Mouse (Mus musculus) hindbrain, embryonic 12.5 days (tissue): ENCODE results near the gene Zfp62. TPM values are rescaled to one million over a fixed set of nuclear protein-coding genes. Genes with fewer than 3 reads are reported as not detected.
A peak's percentile ranks its signal among the peaks of the same experiment; 100 is the strongest.
"Not testable (repeated sequence)": the region's sequence is repeated elsewhere in the genome, so short reads cannot be mapped to it uniquely, and the experiment has no call there.

ENCODE experiments used
- ATAC-seq: fragments of 200-750 bp; cut with Nextera tagmentation; 2 replicates; pipeline ENCODE4 v1.8.0; 2017; ENCODE audit warnings: moderate TSS enrichment; ENCODE audit not compliant: low FRiP score
- H3K27ac ChIP-seq: fragments of 300-500 bp; sonication (generic); 2 replicates; pipeline ENCODE4 v1.5.1; 2016; ENCODE audit warnings: mild to moderate bottlenecking
- H3K27me3 ChIP-seq: fragments of 300-500 bp; sonication (generic); 2 replicates; pipeline ENCODE4 v1.6.1; 2016; ENCODE audit warnings: mild to moderate bottlenecking
- H3K36me3 ChIP-seq: fragments of 300-500 bp; sonication (generic); 2 replicates; pipeline ENCODE4 v1.6.1; 2016; ENCODE audit warnings: mild to moderate bottlenecking
- H3K4me1 ChIP-seq: fragments of 300-500 bp; sonication (generic); 2 replicates; pipeline ENCODE4 v1.6.1; 2016
- H3K4me2 ChIP-seq: fragments of 300-500 bp; sonication (generic); replicated peaks from 2 replicates; pipeline ENCODE4 v1.6.1; 2016; ENCODE audit warnings: mild to moderate bottlenecking
- H3K4me3 ChIP-seq: fragments of 300-500 bp; sonication (generic); 2 replicates; pipeline ENCODE4 v1.5.1; 2016; ENCODE audit warnings: mild to moderate bottlenecking
- H3K9ac ChIP-seq: fragments of 300-500 bp; sonication (generic); 2 replicates; pipeline ENCODE4 v1.6.1; 2016; ENCODE audit warnings: mild to moderate bottlenecking, moderate library complexity
- H3K9me3 ChIP-seq: fragments of 300-500 bp; sonication (generic); replicated peaks from 2 replicates; pipeline ENCODE4 v1.6.1; 2016; ENCODE audit warnings: mild to moderate bottlenecking
- WGBS: fragments of 180-500 bp; shearing (Covaris S2); methylation state at CpG from one replicate; pipeline ENCODE4 v1.1.7; 2016; 5-methylcytosine and 5-hydroxymethylcytosine counted together
- polyA plus RNA-seq: library from polyadenylated mRNA; unstranded; fragments of >200 nt; fragmentation: Nextera tagmentation; extraction: Ambion mirVana; gene quantifications from 2 replicates; pipeline ENCODE4 v1.2.1, GENCODE M21; 2016

Zfp62 gene
- 55.3 and 62.5 TPM in 2 replicates for polyA plus RNA-seq

- Histone ChIP-seq H3K27ac (peak within 1 kb of the TSS; percentile 99), H3K4me1 (peaks cover 13% of the 10 kb centered on the region), H3K27me3 (no peaks in the 10 kb centered on the region), H3K9ac (peak within 1 kb of the TSS; percentile 98), H3K4me3 (peak within 1 kb of the TSS; percentile 95), H3K9me3 (no peaks in the 10 kb centered on the region), H3K4me2 (peak within 1 kb of the TSS; percentile 78), H3K36me3 (peaks cover 3% of the 10 kb centered on the region; the same call in 1 of the 2 replicates)
- WGBS: under 1% methylated on average over 43 of the region's 47 CpGs
- peak; percentile 93 for ATAC-seq
Measured at GRCm38 (mm10) chr11:49203129-49203768, at the start of gene Zfp62. TSS of gene Zfp62 (plus strand) at chr11:49203292.

GRCm38 (mm10) chr11:49154077-49154476 lies 49.0 kb upstream of the Zfp62 start, which contains the start of gene Olfr1394:
TSS of gene Olfr1394 (plus strand) at chr11:49154377.
- H3K9me3 ChIP-seq: no peaks in the 10 kb centered on the region
- no peaks in the 10 kb centered on the region for H3K36me3 ChIP-seq
- WGBS: 85% methylated on average over 1 of the region's 1 CpGs
- no peaks in the 10 kb centered on the region for H3K27me3 ChIP-seq
- no peak within 1 kb of the TSS for H3K4me2 ChIP-seq
- H3K4me1 ChIP-seq: no peaks in the 10 kb centered on the region
- no peak for ATAC-seq
- no peak within 1 kb of the TSS for H3K4me3 ChIP-seq
- H3K27ac ChIP-seq: no peak within 1 kb of the TSS
- no peak within 1 kb of the TSS for H3K9ac ChIP-seq

GRCm38 (mm10) chr11:49156821-49157814 lies 46.0 kb upstream of the Zfp62 start:
- 90% methylated on average over 2 of the region's 2 CpGs for WGBS

GRCm38 (mm10) chr11:49168839-49169611 lies 34.1 kb upstream of the Zfp62 start:
- no peaks in the 10 kb centered on the region for H3K36me3 ChIP-seq
- ATAC-seq: peak; percentile 67
- H3K9ac ChIP-seq: peak overlapping the region; percentile 2; the same call in 1 of the 2 replicates
- peaks cover 22% of the 10 kb centered on the region for H3K27me3 ChIP-seq
- H3K27ac ChIP-seq: no peak overlapping the region
- 6% methylated on average over 50 of the region's 50 CpGs for WGBS
- peaks cover 7% of the 10 kb centered on the region; the same call in 1 of the 2 replicates for H3K4me1 ChIP-seq
- H3K4me2 ChIP-seq: peak overlapping the region; percentile 68
- H3K4me3 ChIP-seq: peak overlapping the region; percentile 35
- peaks cover 7% of the 10 kb centered on the region; the same call in 1 of the 2 replicates for H3K9me3 ChIP-seq

More at GRCm38 (mm10) chr11:49156821-49157814, 46.0 kb upstream of the Zfp62 start:
- Histone ChIP-seq H3K27ac (no peak overlapping the region), H3K9ac (no peak overlapping the region), H3K9me3 (no peaks in the 10 kb centered on the region), H3K27me3 (no peaks in the 10 kb centered on the region), H3K4me2 (no peak overlapping the region), H3K36me3 (no peaks in the 10 kb centered on the region), H3K4me3 (no peak overlapping the region), H3K4me1 (no peaks in the 10 kb centered on the region)
- ATAC-seq: no peak

- Histone ChIP-seq H3K9ac (no peak overlapping the region), H3K4me1 (peaks cover 7% of the 10 kb centered on the region; the same call in 1 of the 2 replicates), H3K36me3 (no peaks in the 10 kb centered on the region), H3K4me3 (no peak overlapping the region), H3K27me3 (peaks cover 22% of the 10 kb centered on the region), H3K9me3 (peaks cover 7% of the 10 kb centered on the region; the same call in 1 of the 2 replicates), H3K27ac (no peak overlapping the region), H3K4me2 (no peak overlapping the region)
- ATAC-seq: no peak
- WGBS: 91% methylated on average over 4 of the region's 4 CpGs
Measured at GRCm38 (mm10) chr11:49170576-49170975, 32.5 kb upstream of the Zfp62 start.

GRCm38 (mm10) chr11:49175345-49175744 lies 27.7 kb upstream of the Zfp62 start:
- ATAC-seq: no peak
- Histone ChIP-seq H3K36me3 (no peaks in the 10 kb centered on the region), H3K9ac (no peak overlapping the region), H3K9me3 (no peaks in the 10 kb centered on the region), H3K4me1 (no peaks in the 10 kb centered on the region), H3K4me3 (no peak overlapping the region), H3K4me2 (no peak overlapping the region), H3K27me3 (peaks cover 1% of the 10 kb centered on the region; the same call in 1 of the 2 replicates), H3K27ac (no peak overlapping the region)
- 96% methylated on average over 8 of the region's 8 CpGs for WGBS

GRCm38 (mm10) chr11:49176047-49176779 lies 26.9 kb upstream of the Zfp62 start:
- not testable (repeated sequence) for H3K27me3 ChIP-seq, H3K4me2 ChIP-seq, H3K36me3 ChIP-seq, H3K4me1 ChIP-seq, H3K9me3 ChIP-seq, H3K9ac ChIP-seq, ATAC-seq, H3K4me3 ChIP-seq, H3K27ac ChIP-seq
- 83% methylated on average over 4 of the region's 4 CpGs for WGBS

- Histone ChIP-seq H3K36me3 (no peaks in the 10 kb centered on the region), H3K4me3 (no peak overlapping the region), H3K9me3 (no peaks in the 10 kb centered on the region), H3K4me2 (no peak overlapping the region), H3K27ac (no peak overlapping the region), H3K4me1 (no peaks in the 10 kb centered on the region), H3K9ac (no peak overlapping the region), H3K27me3 (no peaks in the 10 kb centered on the region)
- ATAC-seq: no peak
- 83% methylated on average over 1 of the region's 1 CpGs for WGBS
Measured at GRCm38 (mm10) chr11:49183172-49183571, 19.9 kb upstream of the Zfp62 start.

- Histone ChIP-seq H3K4me2 (no peak overlapping the region), H3K27me3 (no peaks in the 10 kb centered on the region), H3K27ac (no peak overlapping the region), H3K9ac (no peak overlapping the region), H3K9me3 (no peaks in the 10 kb centered on the region), H3K36me3 (no peaks in the 10 kb centered on the region), H3K4me3 (no peak overlapping the region), H3K4me1 (no peaks in the 10 kb centered on the region)
- 79% methylated on average over 6 of the region's 6 CpGs for WGBS
- no peak for ATAC-seq
Measured at GRCm38 (mm10) chr11:49186452-49186851, 16.6 kb upstream of the Zfp62 start.

GRCm38 (mm10) chr11:49186955-49187488 lies 16.1 kb upstream of the Zfp62 start, which contains the start of gene Btnl9:
TSS of gene Btnl9 (minus strand) at chr11:49187159.
- Histone ChIP-seq H3K36me3 (no peaks in the 10 kb centered on the region), H3K9ac (no peak within 1 kb of the TSS), H3K27me3 (no peaks in the 10 kb centered on the region), H3K4me2 (no peak within 1 kb of the TSS), H3K27ac (no peak within 1 kb of the TSS), H3K4me3 (no peak within 1 kb of the TSS), H3K4me1 (no peaks in the 10 kb centered on the region), H3K9me3 (no peaks in the 10 kb centered on the region)
- WGBS: 78% methylated on average over 8 of the region's 8 CpGs
- ATAC-seq: no peak

GRCm38 (mm10) chr11:49187701-49188100 lies 15.4 kb upstream of the Zfp62 start:
- 80% methylated on average over 10 of the region's 10 CpGs for WGBS
- Histone ChIP-seq H3K9me3 (no peaks in the 10 kb centered on the region), H3K4me2 (no peak overlapping the region), H3K9ac (no peak overlapping the region), H3K27ac (no peak overlapping the region), H3K36me3 (no peaks in the 10 kb centered on the region), H3K4me1 (no peaks in the 10 kb centered on the region), H3K4me3 (no peak overlapping the region), H3K27me3 (no peaks in the 10 kb centered on the region)
- ATAC-seq: no peak
